Mouse (Mus musculus) lung, adult 18-20 months (tissue): ENCODE measurements around the gene Zfp318.
A peak's percentile ranks its signal among the peaks of the same experiment; 100 is the strongest.

Experiments used
- DNase-seq, 2 experiments: peaks; one replicate each; pipeline ENCODE4 v3.0.0; 2022; ENCODE audit warnings: mixed read lengths in 2 of 2

Gene Zfp318

GRCm38 (mm10) chr17:46452683-46453082 lies 69.2 kb downstream of the Zfp318 start:
- DNase-seq = no peak

- no peak for DNase-seq
Measured at GRCm38 (mm10) chr17:46453302-46453948, 69.9 kb downstream of the Zfp318 start.

GRCm38 (mm10) chr17:46453970-46454411 lies 70.5 kb downstream of the Zfp318 start:
- no peak for DNase-seq

GRCm38 (mm10) chr17:46454539-46454938 lies 71.0 kb downstream of the Zfp318 start:
- DNase-seq = no peak

- DNase-seq = peak; percentile 23 to 40
Measured at GRCm38 (mm10) chr17:46455110-46455691, 71.7 kb downstream of the Zfp318 start.

- peak; percentile 9 to 27 for DNase-seq
Measured at GRCm38 (mm10) chr17:46457791-46458190, 74.3 kb downstream of the Zfp318 start.

GRCm38 (mm10) chr17:46458439-46458838 lies 74.9 kb downstream of the Zfp318 start:
- DNase-seq = no peak

GRCm38 (mm10) chr17:46460673-46461072 lies 77.1 kb downstream of the Zfp318 start:
- DNase-seq = no peak

- no peak for DNase-seq
Measured at GRCm38 (mm10) chr17:46461347-46461746, 77.8 kb downstream of the Zfp318 start.

- no peak for DNase-seq
Measured at GRCm38 (mm10) chr17:46462226-46462625, 78.7 kb downstream of the Zfp318 start.

- DNase-seq = no peak
Measured at GRCm38 (mm10) chr17:46467830-46468229, 84.3 kb downstream of the Zfp318 start.
